Mouse (Mus musculus): ENCODE measurements around the gene Rnasek. TPM values are rescaled to one million over a fixed set of nuclear protein-coding genes. Genes with fewer than 3 reads are reported as not detected.

The Rnasek gene
- polyA plus RNA-seq, 1 experiment, result 88.5 TPM

- TF ChIP-seq POLR2A (IDR thresholded peaks at IDR 0.05; ENCODE audit: insufficient read depth, low read length) (no peak), CTCF (IDR thresholded peaks at IDR 0.05; ENCODE audit: low read depth, low read length) (no peak), EP300 (IDR thresholded peaks at IDR 0.05; ENCODE audit: insufficient read depth, low read depth, low read length) (no peak)
- no peaks in the 10 kb centered on the region; the same call in 1 of the 2 replicates for H3K9me3 ChIP-seq (replicated peaks; ENCODE audit: control insufficient read depth, insufficient read depth, low read length, poor library complexity, severe bottlenecking)
- H3K4me1 ChIP-seq (ENCODE audit: control insufficient read depth, insufficient read depth, low read length), result no peaks in the 10 kb centered on the region
- no peaks in the 10 kb centered on the region for H3K27me3 ChIP-seq (ENCODE audit: control insufficient read depth, insufficient read depth, low read length, poor library complexity, severe bottlenecking)
- no peak overlapping the region for H3K4me3 ChIP-seq (ENCODE audit: low read depth, low read length)
- H3K9ac ChIP-seq (ENCODE audit: low read depth, poor library complexity, severe bottlenecking), result no peak overlapping the region
- H3K36me3 ChIP-seq (ENCODE audit: control insufficient read depth, insufficient read depth, low read length, poor library complexity, severe bottlenecking), result no peaks in the 10 kb centered on the region
- no peak overlapping the region for H3K27ac ChIP-seq (ENCODE audit: insufficient read depth, low read length)
These were observed 47.5 kb downstream of the Rnasek start for GRCm38 (mm10) chr11:70192157-70192556.

GRCm38 (mm10) chr11:70191188-70191587 lies 48.5 kb downstream of the Rnasek start:
- no peaks in the 10 kb centered on the region for H3K4me1 ChIP-seq (ENCODE audit: control insufficient read depth, insufficient read depth, low read length)
- no peak overlapping the region for H3K27ac ChIP-seq (ENCODE audit: insufficient read depth, low read length)
- no peaks in the 10 kb centered on the region for H3K27me3 ChIP-seq (ENCODE audit: control insufficient read depth, insufficient read depth, low read length, poor library complexity, severe bottlenecking)
- H3K36me3 ChIP-seq (ENCODE audit: control insufficient read depth, insufficient read depth, low read length, poor library complexity, severe bottlenecking), result no peaks in the 10 kb centered on the region
- no peaks in the 10 kb centered on the region; the same call in 1 of the 2 replicates for H3K9me3 ChIP-seq (replicated peaks; ENCODE audit: control insufficient read depth, insufficient read depth, low read length, poor library complexity, severe bottlenecking)
- TF ChIP-seq EP300 (IDR thresholded peaks at IDR 0.05; ENCODE audit: insufficient read depth, low read depth, low read length), result no peak
- H3K4me3 ChIP-seq (ENCODE audit: low read depth, low read length), result no peak overlapping the region
- no peak overlapping the region for H3K9ac ChIP-seq (ENCODE audit: low read depth, poor library complexity, severe bottlenecking)

- TF ChIP-seq CTCF (IDR thresholded peaks at IDR 0.05; ENCODE audit: low read depth, low read length) (no peak), EP300 (IDR thresholded peaks at IDR 0.05; ENCODE audit: insufficient read depth, low read depth, low read length) (no peak), POLR2A (IDR thresholded peaks at IDR 0.05; ENCODE audit: insufficient read depth, low read length) (no peak)
- Histone ChIP-seq H3K9me3 (replicated peaks; ENCODE audit: control insufficient read depth, insufficient read depth, low read length, poor library complexity, severe bottlenecking) (no peaks in the 10 kb centered on the region; the same call in 1 of the 2 replicates), H3K36me3 (ENCODE audit: control insufficient read depth, insufficient read depth, low read length, poor library complexity, severe bottlenecking) (no peaks in the 10 kb centered on the region), H3K27me3 (ENCODE audit: control insufficient read depth, insufficient read depth, low read length, poor library complexity, severe bottlenecking) (no peaks in the 10 kb centered on the region), H3K4me1 (ENCODE audit: control insufficient read depth, insufficient read depth, low read length) (no peaks in the 10 kb centered on the region), H3K4me3 (ENCODE audit: low read depth, low read length) (no peak overlapping the region), H3K9ac (ENCODE audit: low read depth, poor library complexity, severe bottlenecking) (no peak overlapping the region), H3K27ac (ENCODE audit: insufficient read depth, low read length) (no peak overlapping the region)
These were observed 50.1 kb downstream of the Rnasek start for GRCm38 (mm10) chr11:70189319-70190134.

Other genes with a start within 250 kb of the Rnasek start
- 141 and 144 TPM in 2 replicates for gene Gabarap, start 248.7 kb downstream of the Rnasek start, polyA plus RNA-seq (2011; ENCODE audit: insufficient read depth, insufficient read length, low read depth, missing spikeins)
- gene Phf23, start 244.1 kb downstream of the Rnasek start, polyA plus RNA-seq (2011; ENCODE audit: insufficient read depth, insufficient read length, low read depth, missing spikeins), result 75.6 and 83.0 TPM in 2 replicates
- 60.1 and 63.3 TPM in 2 replicates for gene Dvl2, start 239.2 kb downstream of the Rnasek start, polyA plus RNA-seq (2011; ENCODE audit: insufficient read depth, insufficient read length, low read depth, missing spikeins)
- 17.1 and 19.8 TPM in 2 replicates for gene Acadvl, start 224.4 kb downstream of the Rnasek start, polyA plus RNA-seq (2011; ENCODE audit: insufficient read depth, insufficient read length, low read depth, missing spikeins)
- gene Dlg4, start 222.9 kb downstream of the Rnasek start, polyA plus RNA-seq (2011; ENCODE audit: insufficient read depth, insufficient read length, low read depth, missing spikeins), result 17.1 and 25.7 TPM in 2 replicates
- not detected in 2 replicates for gene Asgr1, start 185.8 kb downstream of the Rnasek start, polyA plus RNA-seq (2011; ENCODE audit: insufficient read depth, insufficient read length, low read depth, missing spikeins)
- not detected in 2 replicates for gene Asgr2, start 147.2 kb downstream of the Rnasek start, polyA plus RNA-seq (2011; ENCODE audit: insufficient read depth, insufficient read length, low read depth, missing spikeins)
- gene Mgl2, start 109.5 kb downstream of the Rnasek start, polyA plus RNA-seq (2011; ENCODE audit: insufficient read depth, insufficient read length, low read depth, missing spikeins), result 0.37 and 0.43 TPM in 2 replicates
- not detected in 2 replicates for gene Clec10a, start 83.6 kb downstream of the Rnasek start, polyA plus RNA-seq (2011; ENCODE audit: insufficient read depth, insufficient read length, low read depth, missing spikeins)
- gene Slc16a11, start 27.1 kb downstream of the Rnasek start, polyA plus RNA-seq (2011; ENCODE audit: insufficient read depth, insufficient read length, low read depth, missing spikeins), result 2.0 and 3.5 TPM in 2 replicates
- gene Slc16a13, start 18.8 kb downstream of the Rnasek start, polyA plus RNA-seq (2011; ENCODE audit: insufficient read depth, insufficient read length, low read depth, missing spikeins), result 8.9 and 11.2 TPM in 2 replicates
- gene Bcl6b, start 10.0 kb downstream of the Rnasek start, polyA plus RNA-seq (2011; ENCODE audit: insufficient read depth, insufficient read length, low read depth, missing spikeins), result 4.1 TPM in 2 replicates
- 108 and 126 TPM in 2 replicates for gene 0610010K14Rik, start 1.9 kb downstream of the Rnasek start, polyA plus RNA-seq (2011; ENCODE audit: insufficient read depth, insufficient read length, low read depth, missing spikeins)
- 0.55 and 0.65 TPM in 2 replicates for gene Gm21988, start within 50 bp of the Rnasek start, polyA plus RNA-seq (2011; ENCODE audit: insufficient read depth, insufficient read length, low read depth, missing spikeins)
- 1.4 and 2.1 TPM in 2 replicates for gene Alox12, start 15.5 kb upstream of the Rnasek start, polyA plus RNA-seq (2011; ENCODE audit: insufficient read depth, insufficient read length, low read depth, missing spikeins)
- 0.58 TPM in 1 of 2 replicates, not detected in the other for gene Alox12e, start 82.8 kb upstream of the Rnasek start, polyA plus RNA-seq (2011; ENCODE audit: insufficient read depth, insufficient read length, low read depth, missing spikeins)
- 2.2 and 3.0 TPM in 2 replicates for gene Alox15, start 112.2 kb upstream of the Rnasek start, polyA plus RNA-seq (2011; ENCODE audit: insufficient read depth, insufficient read length, low read depth, missing spikeins)
- gene Pelp1, start 170.2 kb upstream of the Rnasek start, polyA plus RNA-seq (2011; ENCODE audit: insufficient read depth, insufficient read length, low read depth, missing spikeins), result 74.1 TPM in 2 replicates
- gene Arrb2, start 192.8 kb upstream of the Rnasek start, polyA plus RNA-seq (2011; ENCODE audit: insufficient read depth, insufficient read length, low read depth, missing spikeins), result 34.2 and 39.6 TPM in 2 replicates
- 26.9 and 32.1 TPM in 2 replicates for gene Med11, start 212.1 kb upstream of the Rnasek start, polyA plus RNA-seq (2011; ENCODE audit: insufficient read depth, insufficient read length, low read depth, missing spikeins)
- gene Zmynd15, start 219.6 kb upstream of the Rnasek start, polyA plus RNA-seq (2011; ENCODE audit: insufficient read depth, insufficient read length, low read depth, missing spikeins), result 0.78 and 1.3 TPM in 2 replicates
- 15.7 and 16.6 TPM in 2 replicates for gene Cxcl16, start 220.1 kb upstream of the Rnasek start, polyA plus RNA-seq (2011; ENCODE audit: insufficient read depth, insufficient read length, low read depth, missing spikeins)